In genomic region chr6:121145010-121145604, GRCm38 (mm10) we compare ENCODE assay signal across 13 mouse cellular contexts. TPM values are rescaled to one million over a fixed set of nuclear protein-coding genes. Genes with fewer than 3 reads are reported as not detected.
DNase-seq lines count a peak whose midpoint lies in the region; ATAC-seq and TF ChIP-seq lines count a peak whose summit lies in the region.
"Had no signal": no experiment of that assay in that cellular context is flagged by ENCODE, and none has a peak within 500 bp of the region (broad histone marks: within the 10 kb centered on the region; RNA-seq: fewer than 3 reads in every experiment).

No protein-coding gene starts in this region.

- TF ChIP-seq CTCF in gastrocnemius, adult 2 months (IDR thresholded peaks at IDR 0.05) = no peak

- no peaks in the 10 kb centered on the region; the same call in 1 of the 2 replicates for H3K27me3 ChIP-seq in midbrain, embryonic 12.5 days
- no peaks in the 10 kb centered on the region; the same call in 1 of the 2 replicates for H3K27me3 ChIP-seq in midbrain, embryonic 15.5 days (replicated peaks)
- no peaks in the 10 kb centered on the region for H3K27me3 ChIP-seq in neural tube, embryonic 11.5 days (ENCODE audit: control insufficient read depth, insufficient read depth, low read length)

- H3K9ac ChIP-seq in midbrain, embryonic 12.5 days (replicated peaks) = no peak overlapping the region
- no peak overlapping the region for H3K9ac ChIP-seq in midbrain, embryonic 15.5 days
- H3K9ac ChIP-seq in neural tube, embryonic 11.5 days (ENCODE audit: low read length) = no peak overlapping the region

- H3K4me2 ChIP-seq in midbrain, embryonic 12.5 days (replicated peaks) = no peak overlapping the region
- H3K4me2 ChIP-seq in midbrain, embryonic 15.5 days = no peak overlapping the region
- H3K4me2 ChIP-seq in neural tube, embryonic 11.5 days (ENCODE audit: low read depth) = no peak overlapping the region

- WGBS in midbrain, embryonic 12.5 days = 46% methylated on average over 13 of the region's 13 CpGs
- 51% methylated on average over 13 of the region's 13 CpGs for WGBS in midbrain, embryonic 15.5 days
- 47% methylated on average over 13 of the region's 13 CpGs for WGBS in neural tube, embryonic 11.5 days

- no peaks in the 10 kb centered on the region for H3K9me3 ChIP-seq in midbrain, embryonic 12.5 days
- no peaks in the 10 kb centered on the region for H3K9me3 ChIP-seq in midbrain, embryonic 15.5 days
- no peaks in the 10 kb centered on the region for H3K9me3 ChIP-seq in neural tube, embryonic 11.5 days (ENCODE audit: control insufficient read depth, low read length)

- no peak overlapping the region; the same call in 1 of the 2 replicates for H3K27ac ChIP-seq in gastrocnemius, adult 2 months
- no peak overlapping the region for H3K27ac ChIP-seq in midbrain, embryonic 12.5 days (replicated peaks)
- H3K27ac ChIP-seq in midbrain, embryonic 15.5 days = no peak overlapping the region
- peak overlapping the region; percentile 49; the same call in 1 of the 2 replicates for H3K27ac ChIP-seq in neural tube, embryonic 11.5 days (ENCODE audit: low read depth, low read length)

- H3K4me1 ChIP-seq in midbrain, embryonic 12.5 days = peaks cover 24% of the 10 kb centered on the region
- 0 out of 2 replicates have a peak, but pooled peaks cover 4% of the 10 kb centered on the region for H3K4me1 ChIP-seq in midbrain, embryonic 15.5 days
- H3K4me1 ChIP-seq in neural tube, embryonic 11.5 days (ENCODE audit: control insufficient read depth, insufficient read depth, low read length) = 0 out of 2 replicates have a peak, but pooled peaks cover 2% of the 10 kb centered on the region

- no peaks in the 10 kb centered on the region for H3K36me3 ChIP-seq in midbrain, embryonic 12.5 days
- no peaks in the 10 kb centered on the region for H3K36me3 ChIP-seq in midbrain, embryonic 15.5 days (replicated peaks)
- no peaks in the 10 kb centered on the region for H3K36me3 ChIP-seq in neural tube, embryonic 11.5 days (ENCODE audit: control insufficient read depth, insufficient read depth, low read length)

- H3K4me3 ChIP-seq in gastrocnemius, adult 2 months = no peak overlapping the region
- no peak overlapping the region for H3K4me3 ChIP-seq in midbrain, embryonic 12.5 days
- no peak overlapping the region for H3K4me3 ChIP-seq in midbrain, embryonic 15.5 days
- H3K4me3 ChIP-seq in neural tube, embryonic 11.5 days (ENCODE audit: low read depth, low read length) = no peak overlapping the region

- ATAC-seq in midbrain, embryonic 12.5 days (ENCODE audit: low FRiP score, low read depth) = peak; percentile 44; the same call in 1 of the 2 replicates
- no peak for ATAC-seq in midbrain, embryonic 15.5 days (replicated peaks)
- ATAC-seq in neural tube, embryonic 11.5 days (ENCODE audit: insufficient read depth, low FRiP score, low TSS enrichment) = 0 out of 2 replicates have a peak, but pooled peaks have one; percentile 11
- ATAC-seq in inflammation-experienced regulatory T-cells, adult 6 months = no peak
- ATAC-seq: activated CD4-positive, CD25-positive, alpha-beta regulatory T cell, adult 4 months; CD4-positive, CD25-positive, alpha-beta regulatory T cell, adult 4 months; forebrain, embryonic 16.5 days had no signal

- DNase-seq in gastrocnemius, adult 2 months = peak; percentile 48
- no peak for DNase-seq in gastrocnemius, postnatal 25 days
- DNase-seq in adrenal gland, postnatal 36 days = peak; percentile 80 to 87
- peak; percentile 31 for DNase-seq in neural tube, embryonic 11.5 days (ENCODE audit: low spot score)
- no peak for DNase-seq in layer of hippocampus, adult 11-12 months (ENCODE audit: low spot score)
- DNase-seq: retina, postnatal 1 day; thymus, adult 2 months had no signal

- intact Hi-C loops in gastrocnemius, adult 2 months (cut with DNase I) = no loop called here

RNA-seq across cellular contexts. Expression of gene Mical3, which starts 14.3 kb away (rescaled TPM):
- total RNA-seq in gastrocnemius, adult 2 months (2021) = 10 to 100 TPM; 53.3 to 71.9 TPM
- 10 to 100 TPM; 61.6 to 65.3 TPM for total RNA-seq in gastrocnemius, postnatal 25 days (2021)
- 18.7 and 19.4 TPM in 2 replicates for polyA plus RNA-seq in midbrain, embryonic 12.5 days (2016; fragmentation: Nextera tagmentation; extraction: Ambion mirVana)
- polyA plus RNA-seq in midbrain, embryonic 15.5 days (2015; fragmentation: Nextera tagmentation; extraction: Ambion mirVana) = 43.1 and 50.0 TPM in 2 replicates
- total RNA-seq in adrenal gland, postnatal 36 days (2021) = 10 to 100 TPM; 47.4 to 48.7 TPM
- 18.4 and 19.6 TPM in 2 replicates for polyA plus RNA-seq in neural tube, embryonic 11.5 days (2014; fragmentation: Nextera tagmentation; extraction: Ambion mirVana)
- 10 to 100 TPM in 1 of 3 experiments, 1 to 10 TPM in 2; 2.8 to 13.9 (median 8.0) TPM for polyA plus RNA-seq in inflammation-experienced regulatory T-cells, adult 6 months (2017; shearing (Covaris generic))

RNA-seq across cellular contexts. Expression of gene Pex26, which starts 38.4 kb away (rescaled TPM):
- 1 to 10 TPM; 3.5 to 3.8 TPM for total RNA-seq in gastrocnemius, adult 2 months (2021)
- total RNA-seq in gastrocnemius, postnatal 25 days (2021) = 1 to 10 TPM; 2.8 TPM
- 12.3 and 12.6 TPM in 2 replicates for polyA plus RNA-seq in midbrain, embryonic 12.5 days (2016; fragmentation: Nextera tagmentation; extraction: Ambion mirVana)
- polyA plus RNA-seq in midbrain, embryonic 15.5 days (2015; fragmentation: Nextera tagmentation; extraction: Ambion mirVana) = 19.9 and 20.4 TPM in 2 replicates
- total RNA-seq in adrenal gland, postnatal 36 days (2021) = 10 to 100 TPM in 1 of 2 experiments, 1 to 10 TPM in 1; 9.6 to 11.9 TPM
- 7.1 and 7.8 TPM in 2 replicates for polyA plus RNA-seq in neural tube, embryonic 11.5 days (2014; fragmentation: Nextera tagmentation; extraction: Ambion mirVana)
- polyA plus RNA-seq in inflammation-experienced regulatory T-cells, adult 6 months (2017; shearing (Covaris generic)) = 1 to 10 TPM; 2.2 to 2.5 (median 2.4) TPM

Comparison
In these comparisons a context has a peak if more than half of its experiments do, and no peak if none do; other contexts are left out.
1. DNase-seq: peak in gastrocnemius, adult 2 months (single experiment), adrenal gland, postnatal 36 days (2 of 2) and neural tube, embryonic 11.5 days (single experiment); none in gastrocnemius, postnatal 25 days (single experiment) and layer of hippocampus, adult 11-12 months (single experiment).
2. ATAC-seq: peak in midbrain, embryonic 12.5 days (single experiment) and neural tube, embryonic 11.5 days (single experiment); none in midbrain, embryonic 15.5 days (single experiment) and inflammation-experienced regulatory T-cells, adult 6 months (single experiment).